Mouse (Mus musculus) T-helper 2 cell (primary cell): ENCODE results near the gene Slc38a10.

Source experiments
- in situ Hi-C: fragments of 300-600 bp; cut with MboI, MseI; formaldehyde crosslinking; loops from one replicate; pipeline ENCODE4 v1.15.1; 2025; ENCODE audit warnings: high pct_unique_total_duplicates

Gene Slc38a10

DNA sequence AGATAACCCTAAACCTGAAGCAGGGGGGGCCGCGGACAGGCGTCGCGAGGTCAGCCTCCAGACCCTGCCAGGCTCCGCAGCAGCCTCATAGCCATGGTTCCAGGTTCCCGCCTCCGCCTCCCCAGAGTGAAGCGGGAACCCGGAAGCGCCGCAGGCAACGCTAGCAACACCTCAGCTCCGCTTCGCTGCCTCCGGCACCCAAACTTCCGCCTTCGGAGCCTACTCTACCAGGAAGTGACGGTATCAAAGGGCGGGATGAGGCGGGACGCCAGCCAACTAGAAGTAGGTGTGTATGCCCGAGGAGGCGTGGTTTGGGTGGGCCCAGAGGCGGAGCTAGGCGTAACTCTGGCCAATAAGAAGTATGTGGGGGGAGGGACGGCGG lies at the start of gene Slc38a10:
Gene Slc38a10, minus strand, starts transcription at position 234 of the 382 bp plus-strand sequence.
- in situ Hi-C loops: loop anchor here (10.0 kb wide), 1 partner anchor 964 kb away; the partner anchor contains the start of gene Tex19.2

DNA sequence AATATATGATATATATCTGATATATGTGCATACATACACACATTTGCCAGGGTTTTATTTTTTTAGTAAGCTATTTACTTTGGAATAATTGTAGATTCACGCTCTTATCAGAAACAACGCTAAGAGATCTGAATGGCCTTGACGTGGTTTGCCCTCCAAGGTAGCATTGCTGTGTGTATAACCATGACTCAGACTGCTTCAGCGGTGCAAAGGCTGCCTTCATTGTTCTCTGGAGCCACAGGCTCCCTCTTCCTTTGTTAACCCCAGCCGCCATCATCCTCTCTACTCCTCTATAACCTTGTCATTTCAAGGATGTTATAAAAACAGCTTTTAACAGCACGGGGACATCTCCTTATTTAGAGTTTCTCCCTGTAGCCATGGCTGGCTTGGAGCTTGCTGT lies 49.5 kb upstream of the Slc38a10 start:
- in situ Hi-C loops: no loop called here

DNA sequence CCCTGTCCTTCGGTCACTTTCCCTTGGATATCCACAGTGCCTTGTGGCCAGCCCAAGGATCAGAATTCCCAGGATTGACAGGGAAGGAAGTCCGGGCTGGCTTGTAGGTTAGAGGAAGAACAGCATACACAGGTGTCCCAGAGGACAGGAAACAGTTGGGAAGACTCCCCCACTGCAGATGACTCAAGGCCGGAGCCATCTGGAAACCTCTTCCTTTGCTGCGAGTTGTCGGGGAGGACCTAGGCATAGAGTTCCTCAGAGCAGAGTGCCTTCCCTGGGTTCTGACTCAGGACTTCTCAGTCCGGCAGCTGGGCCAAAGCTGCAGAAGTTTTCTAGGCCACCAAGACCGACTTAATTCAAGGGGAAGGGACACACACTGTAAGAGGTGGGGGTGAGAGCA lies 48.6 kb upstream of the Slc38a10 start:
- in situ Hi-C loops: no loop called here

DNA sequence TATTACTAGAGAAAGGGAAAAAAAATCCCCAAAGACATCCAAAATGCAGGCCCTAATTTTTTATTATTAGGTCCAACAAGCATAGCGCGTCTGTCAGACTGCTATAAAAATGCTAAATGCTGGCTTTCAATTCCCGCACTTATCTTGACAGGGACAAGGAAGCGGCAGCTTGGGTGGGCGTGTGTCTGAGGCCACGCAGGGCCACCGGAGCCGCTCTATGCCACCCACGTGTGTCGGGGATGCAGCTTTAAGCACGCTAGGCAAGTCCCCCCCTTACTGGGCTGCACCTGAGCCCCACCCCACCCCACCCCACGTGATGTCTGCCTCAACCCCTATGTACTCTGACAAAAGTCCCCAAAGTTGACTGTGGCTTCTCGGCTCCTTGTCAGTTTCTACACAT lies 47.7 kb upstream of the Slc38a10 start:
- in situ Hi-C loops: no loop called here

DNA sequence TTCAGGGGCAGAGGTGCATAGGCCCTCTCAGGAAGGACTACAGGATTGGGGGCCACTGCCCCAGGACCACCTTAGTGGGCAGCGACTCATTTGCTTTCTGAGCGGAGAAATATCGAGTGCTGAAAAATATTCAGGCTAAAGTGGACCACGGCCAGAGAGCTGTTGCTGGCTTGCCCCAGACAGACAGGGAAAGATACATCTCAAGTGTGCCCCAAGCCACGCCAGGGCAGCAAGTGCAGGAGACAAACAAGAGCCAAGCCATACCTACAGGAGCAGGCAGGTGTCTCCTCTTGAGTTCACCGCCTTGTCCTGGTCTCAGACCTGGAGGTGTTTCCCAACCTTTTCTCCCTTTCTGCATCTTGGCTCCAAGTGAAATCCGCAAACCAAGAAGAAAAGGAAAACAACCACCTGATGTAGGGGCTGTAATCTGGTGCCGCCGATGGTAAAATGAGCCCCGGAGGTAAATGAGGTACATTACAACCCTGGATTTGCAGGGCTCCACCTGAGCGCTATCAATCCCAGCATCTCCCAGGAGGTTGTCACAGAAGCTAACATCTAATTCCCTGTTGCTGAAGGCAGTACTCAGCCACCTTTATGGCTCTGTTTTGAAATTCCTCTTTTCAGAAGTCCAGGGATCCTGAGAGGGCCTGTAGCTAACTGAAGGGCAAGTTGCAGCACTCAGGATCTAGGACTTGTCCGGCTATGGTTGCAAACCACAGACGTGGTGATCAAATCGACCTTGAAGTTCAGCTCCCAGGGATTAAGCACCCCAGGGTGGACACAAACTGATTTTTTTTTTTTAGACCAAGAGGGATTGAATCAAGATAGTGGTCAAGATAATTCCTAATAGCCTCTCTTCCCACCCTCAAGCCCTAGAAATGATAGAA lies 39.6 kb upstream of the Slc38a10 start:
- in situ Hi-C loops: no loop called here

DNA sequence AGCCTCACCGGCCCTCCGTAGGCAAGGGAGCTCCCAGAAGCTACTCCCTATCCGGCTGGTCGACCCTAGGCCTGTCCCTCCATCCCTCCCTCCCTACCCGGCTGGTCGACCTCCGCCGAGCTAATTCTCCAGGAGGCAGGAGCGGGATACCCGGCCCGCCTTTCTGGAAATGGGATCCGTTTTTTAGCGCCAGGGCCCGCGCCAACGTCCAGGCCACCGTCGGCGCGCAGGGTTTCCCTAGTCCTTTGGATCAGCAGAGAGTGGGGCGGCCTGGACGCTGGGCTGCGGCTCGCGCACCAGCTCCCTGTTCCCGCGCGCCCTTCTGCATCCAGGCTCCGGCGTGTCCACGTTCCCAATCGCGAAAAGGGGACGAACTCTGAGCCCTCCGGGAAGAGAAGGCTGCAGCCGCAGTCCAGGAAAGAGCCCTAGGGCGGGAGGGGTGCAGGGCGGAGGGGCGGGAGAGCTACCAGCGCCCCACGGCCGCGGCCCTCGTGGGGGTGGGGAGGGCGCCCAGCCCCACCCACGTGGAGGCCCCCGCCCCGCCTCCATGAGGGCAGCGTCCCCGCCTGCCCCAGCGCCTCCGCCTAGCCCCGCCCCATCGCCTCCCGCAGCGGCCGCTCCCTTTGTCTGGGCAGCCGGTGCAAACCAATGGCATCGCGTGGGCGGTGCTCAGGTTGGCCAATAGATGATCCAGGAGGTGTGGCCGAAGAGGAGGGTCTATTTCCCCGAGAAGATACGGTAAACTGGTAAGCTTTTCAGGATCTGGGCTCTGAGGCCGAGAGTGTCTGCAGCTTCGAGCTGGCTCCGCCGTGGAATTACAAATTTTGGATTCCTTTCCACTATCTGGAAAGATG lies 38.5 kb upstream of the Slc38a10 start:
- in situ Hi-C loops: no loop called here

DNA sequence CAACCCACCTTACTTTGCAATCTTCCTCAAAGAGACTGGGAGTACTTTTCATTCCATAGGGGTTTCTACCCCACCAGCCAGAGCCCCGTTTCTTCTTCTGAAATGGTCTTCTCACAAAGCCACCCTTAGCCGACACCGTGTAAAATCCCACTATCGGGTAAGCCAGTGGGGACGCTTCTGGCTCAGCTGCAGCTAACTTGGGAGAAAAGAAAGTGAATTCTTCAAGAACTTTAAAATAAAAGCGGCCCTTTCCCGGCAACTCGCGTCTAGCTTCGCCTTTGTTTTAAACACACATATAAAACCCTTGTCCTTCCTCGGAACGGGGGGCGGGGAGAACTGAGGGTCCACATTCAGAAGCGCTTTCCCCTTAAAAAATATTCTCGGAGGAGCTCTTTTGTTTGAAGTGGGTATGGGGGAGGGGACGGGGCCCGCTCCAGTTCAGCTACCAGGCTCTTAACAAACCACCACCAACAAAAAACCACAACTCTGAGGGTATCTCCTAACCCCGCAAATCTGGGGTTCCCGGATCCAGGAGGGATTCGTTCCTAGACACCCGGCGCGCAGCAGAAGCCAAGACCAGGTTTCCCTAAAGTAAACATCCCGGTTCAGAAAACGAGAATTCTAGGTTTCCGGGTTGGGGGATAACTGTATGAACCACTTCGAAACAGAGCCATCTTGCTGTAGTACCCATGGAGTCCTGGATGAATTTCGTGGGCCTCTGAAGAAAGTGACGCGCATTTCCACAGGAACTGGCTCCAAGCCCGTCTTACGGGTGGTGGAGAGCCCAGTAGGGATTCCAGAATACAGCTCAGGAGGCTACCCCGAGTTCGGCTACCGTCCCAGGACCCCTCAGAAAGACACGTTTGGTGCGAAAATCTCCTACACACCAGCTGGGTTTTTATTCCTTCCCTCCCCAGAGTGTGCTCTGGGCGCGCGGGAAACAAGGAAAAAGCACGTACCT lies 37.6 kb upstream of the Slc38a10 start:
- in situ Hi-C loops: no loop called here

DNA sequence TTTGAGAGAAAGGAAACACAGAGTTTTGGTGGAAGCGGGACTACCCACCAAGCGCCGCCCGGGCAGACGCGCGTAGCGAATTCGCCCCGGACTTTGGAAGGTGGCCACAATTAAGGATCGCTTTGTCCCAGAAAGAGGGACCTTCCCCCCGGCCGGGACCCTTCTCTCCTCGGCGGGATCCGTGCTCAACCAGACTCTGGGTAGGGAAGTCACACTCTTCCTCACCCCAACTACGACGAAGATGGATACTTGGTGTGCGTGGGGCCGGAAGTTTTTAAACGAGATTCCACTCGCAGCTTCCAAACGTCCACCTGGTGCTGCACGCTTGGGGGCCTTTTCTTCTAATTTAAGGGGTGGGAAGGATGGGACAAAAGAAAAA lies 36.9 kb upstream of the Slc38a10 start:
- in situ Hi-C loops: no loop called here

DNA sequence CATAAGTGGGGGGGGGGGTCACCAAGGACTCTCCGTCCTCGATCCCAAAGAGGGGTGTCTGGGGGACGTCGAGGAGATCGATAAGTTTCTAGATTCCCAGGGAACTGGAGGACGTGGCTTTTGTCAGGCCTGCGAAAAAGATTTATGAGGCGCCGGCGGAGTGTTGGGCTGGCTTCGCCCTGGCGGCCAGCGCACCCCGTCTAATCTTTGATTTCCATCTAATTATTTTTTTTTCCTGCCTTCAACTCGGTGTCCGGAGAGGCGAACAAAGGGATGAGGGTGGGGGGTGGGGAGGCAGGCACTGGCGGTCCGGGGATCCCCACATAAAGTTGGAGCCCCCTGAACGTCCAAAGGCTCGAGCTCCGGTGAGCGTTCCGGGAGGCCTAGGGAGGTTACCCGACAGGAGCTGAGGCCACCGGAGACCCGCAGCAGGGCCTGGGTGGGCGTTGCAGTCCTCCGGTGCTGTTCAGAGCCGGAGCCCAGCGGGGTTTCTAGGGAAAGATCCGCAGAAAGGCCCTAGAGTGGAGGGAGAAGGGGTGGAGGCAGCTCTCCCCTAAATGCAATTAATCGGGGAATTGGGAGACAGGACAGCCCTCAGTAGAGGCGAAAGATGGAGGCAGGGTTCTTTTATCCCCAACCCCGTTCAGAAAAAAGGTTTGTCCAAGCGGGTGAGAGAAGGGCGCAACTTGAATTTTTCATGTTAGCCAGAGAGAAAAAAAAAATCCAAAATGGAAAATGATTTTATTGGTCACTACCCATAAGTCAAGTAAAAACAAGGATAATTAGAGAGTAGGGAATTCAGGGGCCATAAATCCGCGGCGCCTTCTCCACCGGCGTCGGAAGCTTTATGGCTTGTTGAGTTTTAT lies 36.3 kb upstream of the Slc38a10 start:
- in situ Hi-C loops: no loop called here

DNA sequence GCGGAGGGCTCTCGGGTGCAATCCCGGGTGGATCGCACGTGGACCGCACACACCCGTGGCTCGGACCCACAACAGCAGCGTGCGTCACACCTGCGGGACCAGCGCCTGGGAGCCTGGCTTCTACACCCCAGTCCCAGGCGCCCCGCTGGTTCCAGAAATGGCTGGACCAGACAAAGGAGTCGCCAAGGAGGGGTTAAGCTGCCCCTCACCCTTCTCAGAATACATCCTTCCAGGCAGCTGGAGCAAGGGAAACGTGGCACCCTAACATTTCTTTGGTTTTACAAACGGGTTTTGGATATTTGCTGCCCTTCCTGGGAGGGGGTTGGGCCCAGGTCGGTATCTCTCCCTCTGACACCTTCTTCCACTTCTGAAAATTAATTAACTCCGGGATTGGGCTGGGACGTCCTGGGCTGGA lies 35.7 kb upstream of the Slc38a10 start:
- in situ Hi-C loops: no loop called here

DNA sequence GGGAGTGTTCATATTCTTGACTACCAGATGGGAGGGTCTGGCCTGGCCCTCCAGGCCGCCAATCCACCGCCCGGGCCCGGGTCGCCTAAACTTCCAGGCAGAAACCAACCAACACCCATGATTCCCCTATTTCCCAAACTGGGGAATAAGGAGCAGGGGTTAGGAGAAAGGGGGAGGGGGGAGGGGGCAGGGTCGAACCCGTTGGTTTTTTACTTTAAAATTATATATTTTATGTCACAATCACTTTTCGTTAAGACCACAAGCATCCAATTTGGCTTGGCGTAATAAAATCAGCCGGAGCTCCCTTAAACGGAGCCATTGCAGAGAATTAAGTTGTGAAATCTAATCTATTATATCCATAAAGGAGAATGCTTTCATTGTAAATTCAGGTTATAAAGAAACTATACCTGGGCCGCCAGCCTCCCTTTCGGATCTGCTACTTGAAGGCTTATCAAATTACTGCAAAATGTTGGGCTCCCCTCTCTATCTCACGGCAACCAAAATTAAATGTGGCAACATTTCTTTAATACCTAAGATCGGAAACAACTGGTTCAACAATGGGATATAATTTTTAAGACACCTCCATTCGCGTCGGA lies 35.1 kb upstream of the Slc38a10 start:
- in situ Hi-C loops: no loop called here

DNA sequence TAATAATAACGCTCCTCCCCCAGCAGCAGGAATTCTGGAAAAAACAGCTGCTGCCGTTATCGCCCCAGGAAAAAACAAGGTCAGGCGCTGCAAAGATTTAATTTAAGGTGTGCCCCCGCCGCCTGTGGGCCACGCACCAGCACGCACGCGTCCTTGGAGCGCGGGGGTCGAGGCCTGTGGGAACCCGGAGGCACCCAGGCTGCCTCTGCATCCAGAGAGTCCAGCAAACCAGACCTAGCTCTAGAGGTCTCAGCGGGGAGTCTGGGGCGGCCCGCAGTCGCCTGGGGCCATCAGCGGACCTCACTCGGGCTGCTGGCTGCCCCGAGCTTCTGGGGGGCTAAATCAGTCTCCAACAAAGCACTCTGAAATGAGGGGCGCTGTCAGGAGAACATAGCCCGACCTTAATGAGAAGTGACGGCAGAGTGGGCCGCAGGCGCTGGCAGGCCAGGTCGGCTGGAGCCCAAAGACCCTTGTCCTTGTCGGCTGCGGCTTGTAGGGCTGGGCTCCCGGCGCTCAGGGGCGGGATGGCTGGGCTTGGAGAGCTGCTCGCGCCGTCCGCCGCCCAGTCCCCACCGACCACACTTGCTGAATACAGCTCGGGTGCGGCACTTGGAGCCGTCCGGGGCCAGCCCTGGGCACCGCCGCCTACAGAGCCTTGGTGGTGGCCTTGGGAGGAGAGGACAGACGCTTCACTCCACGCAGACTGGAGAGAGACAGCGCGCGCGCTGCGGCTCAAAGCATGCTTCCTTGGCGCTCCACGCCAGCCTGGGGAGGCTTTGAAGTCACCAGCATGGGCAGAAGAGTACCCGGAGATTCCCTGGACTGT lies 34.4 kb upstream of the Slc38a10 start:
- in situ Hi-C loops: no loop called here

DNA sequence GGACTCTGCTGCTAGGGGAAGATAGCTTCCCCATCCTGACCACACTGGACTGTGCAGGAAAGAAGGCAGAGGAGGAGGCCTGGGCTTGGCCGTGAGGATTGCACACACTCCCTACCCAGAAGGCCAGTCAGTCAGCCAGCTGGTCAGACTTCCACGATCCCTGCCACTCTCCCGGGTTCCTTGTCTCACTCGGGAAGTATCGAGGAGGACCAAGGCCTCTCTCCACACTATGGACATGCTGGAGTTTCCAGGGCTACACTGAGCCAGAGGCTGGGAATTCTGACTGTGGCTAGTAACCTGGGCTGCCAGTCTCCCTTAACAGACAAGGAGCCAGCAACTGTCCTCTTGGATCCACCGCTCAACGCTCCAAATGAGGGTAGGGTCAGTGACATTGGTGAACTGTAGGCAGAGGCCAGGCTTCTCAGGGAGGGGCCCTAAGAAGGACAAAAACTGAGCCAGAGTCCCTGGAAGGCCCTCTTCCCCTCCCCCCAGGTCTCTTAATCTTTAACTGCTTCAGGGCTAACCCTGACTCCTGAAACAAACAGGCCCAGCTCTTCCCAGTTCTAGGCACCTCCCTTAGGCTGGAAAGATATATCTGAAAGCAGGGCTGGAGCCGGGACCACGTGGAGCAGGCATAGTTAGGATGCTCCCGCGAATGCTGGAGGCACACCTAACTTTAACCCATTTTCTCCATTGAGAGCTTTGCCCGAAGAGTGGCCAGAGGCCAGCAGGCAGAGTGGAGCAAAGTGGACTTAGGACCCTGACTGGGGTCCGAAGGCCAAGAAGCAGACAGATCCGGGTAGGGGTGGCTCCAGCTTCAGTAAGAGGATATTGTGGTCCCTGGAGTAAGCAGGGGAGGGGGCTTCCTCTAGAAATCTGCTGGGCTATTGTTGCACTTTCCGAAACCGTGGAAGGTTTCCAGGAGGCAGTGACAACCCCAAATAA lies 33.5 kb upstream of the Slc38a10 start:
- in situ Hi-C loops: no loop called here

DNA sequence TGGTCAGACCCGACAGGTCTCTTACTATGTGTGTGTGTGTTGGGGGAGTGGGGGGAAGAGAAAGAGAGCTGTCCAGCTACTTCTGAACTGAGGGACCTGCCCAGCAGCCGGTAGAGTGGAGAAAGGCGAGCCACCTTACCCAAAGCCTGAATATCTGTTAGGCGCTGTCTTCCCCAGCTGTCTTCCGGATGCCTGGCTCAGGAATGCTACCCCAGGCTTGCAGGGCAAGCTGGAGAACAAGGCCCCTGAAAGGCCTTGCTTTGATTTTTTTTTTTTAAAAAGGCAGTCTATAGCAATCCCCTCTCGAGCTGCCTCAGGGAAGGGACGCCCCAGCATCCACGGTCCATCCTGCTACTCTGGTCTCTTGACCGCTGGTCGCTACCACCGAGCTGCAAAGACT lies 32.6 kb upstream of the Slc38a10 start:
- in situ Hi-C loops: no loop called here

DNA sequence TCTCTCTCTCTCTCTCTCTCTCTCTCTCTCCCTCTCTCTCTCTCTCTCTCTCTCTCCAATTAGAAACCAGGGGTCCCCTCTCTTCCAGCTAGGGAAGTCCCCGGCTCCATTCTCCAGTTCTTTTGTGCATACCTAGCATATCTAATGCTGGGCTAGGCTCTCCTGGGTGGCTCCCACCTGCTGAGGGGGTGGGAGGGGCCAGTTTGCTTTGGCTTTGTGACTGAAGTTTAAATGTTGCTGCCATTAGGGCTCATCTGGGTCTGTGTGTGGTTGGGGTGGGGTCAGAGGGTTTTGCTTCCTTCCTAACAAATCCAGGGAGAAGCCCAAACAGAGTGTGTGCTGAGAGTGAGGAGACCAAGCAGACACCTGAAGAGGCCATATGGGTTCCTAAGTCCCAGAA lies 32.0 kb upstream of the Slc38a10 start:
- in situ Hi-C loops: no loop called here

DNA sequence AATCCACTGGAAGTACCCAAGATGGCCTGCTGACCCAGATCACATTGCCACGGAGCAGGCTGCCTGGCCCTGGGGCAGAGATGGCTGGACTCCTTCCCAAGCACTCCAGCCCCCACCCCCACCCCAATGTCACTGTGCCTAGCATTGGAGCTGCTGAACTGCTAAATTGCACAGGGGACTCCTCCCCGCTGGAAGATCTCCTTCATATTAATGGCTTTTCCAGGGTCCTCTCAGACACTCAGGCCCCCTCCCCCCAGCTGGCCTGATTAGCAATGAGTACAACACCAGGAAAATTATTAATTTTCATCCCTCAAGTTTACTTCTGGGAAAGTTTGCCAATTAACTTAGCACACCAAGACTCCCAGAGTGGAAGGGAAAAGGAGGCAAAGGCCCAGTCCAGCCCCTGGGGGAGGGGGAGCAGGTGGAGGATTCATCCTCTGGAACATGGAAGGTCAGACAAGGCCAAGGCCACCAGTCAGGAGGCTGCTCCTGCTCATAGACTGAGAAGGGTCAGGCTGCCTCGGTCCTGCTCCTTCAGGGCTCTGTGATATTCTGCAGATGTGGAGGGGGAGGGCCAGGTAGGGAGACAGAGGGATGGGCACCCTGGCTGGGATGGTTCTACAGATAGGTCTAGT lies 31.4 kb upstream of the Slc38a10 start:
- in situ Hi-C loops: no loop called here

DNA sequence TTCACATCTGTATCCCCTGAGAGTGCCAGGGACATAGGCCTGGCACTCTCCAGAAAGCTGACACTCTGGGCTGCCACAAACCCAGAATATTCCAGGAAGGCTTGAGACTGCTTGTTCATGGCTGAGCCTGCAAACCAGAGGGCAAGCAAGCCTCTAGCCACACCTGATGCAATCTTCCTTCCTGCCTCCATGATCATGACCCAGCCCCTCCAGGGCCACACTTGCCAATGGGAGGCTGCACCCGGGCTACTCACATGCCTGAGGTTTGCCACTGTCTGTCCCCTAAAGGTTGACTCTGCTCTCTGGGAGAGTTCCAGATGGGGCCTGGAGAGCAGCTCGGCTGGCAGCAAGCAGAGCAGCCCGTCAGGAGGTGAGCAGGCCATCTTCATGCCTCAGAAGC lies 30.2 kb upstream of the Slc38a10 start:
- in situ Hi-C loops: no loop called here

DNA sequence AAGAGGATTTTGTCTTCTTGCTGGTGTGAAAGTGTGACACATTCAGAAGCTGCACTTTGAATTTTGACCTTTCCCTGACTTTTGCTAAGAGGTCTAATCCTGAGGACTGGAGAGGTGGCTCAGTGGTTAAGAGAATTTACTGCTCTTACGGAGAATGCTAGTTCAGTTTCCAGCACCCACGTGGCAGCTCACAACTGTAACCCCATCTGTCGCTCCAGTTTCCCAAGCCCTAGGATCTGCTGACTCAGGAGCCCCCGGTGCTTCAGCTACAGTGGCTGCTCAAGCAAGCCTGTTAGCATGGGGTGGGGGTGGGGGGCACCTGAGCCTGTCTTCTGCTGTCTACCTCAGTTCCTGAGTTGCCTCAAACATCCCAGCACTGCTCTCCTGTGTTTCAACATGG lies 28.2 kb upstream of the Slc38a10 start:
- in situ Hi-C loops: loop anchor here (5.0 kb wide), 1 partner anchor 48 kb away; no protein-coding TSS in a partner anchor
